Mouse (Mus musculus): ENCODE data around the gene Retreg3. TPM values are rescaled to one million over a fixed set of nuclear protein-coding genes. Genes with fewer than 3 reads are reported as not detected.
A peak's percentile ranks its signal among the peaks of the same experiment; 100 is the strongest.

The Retreg3 gene
- polyA plus RNA-seq, 1 experiment, result 79.0 TPM

DNA sequence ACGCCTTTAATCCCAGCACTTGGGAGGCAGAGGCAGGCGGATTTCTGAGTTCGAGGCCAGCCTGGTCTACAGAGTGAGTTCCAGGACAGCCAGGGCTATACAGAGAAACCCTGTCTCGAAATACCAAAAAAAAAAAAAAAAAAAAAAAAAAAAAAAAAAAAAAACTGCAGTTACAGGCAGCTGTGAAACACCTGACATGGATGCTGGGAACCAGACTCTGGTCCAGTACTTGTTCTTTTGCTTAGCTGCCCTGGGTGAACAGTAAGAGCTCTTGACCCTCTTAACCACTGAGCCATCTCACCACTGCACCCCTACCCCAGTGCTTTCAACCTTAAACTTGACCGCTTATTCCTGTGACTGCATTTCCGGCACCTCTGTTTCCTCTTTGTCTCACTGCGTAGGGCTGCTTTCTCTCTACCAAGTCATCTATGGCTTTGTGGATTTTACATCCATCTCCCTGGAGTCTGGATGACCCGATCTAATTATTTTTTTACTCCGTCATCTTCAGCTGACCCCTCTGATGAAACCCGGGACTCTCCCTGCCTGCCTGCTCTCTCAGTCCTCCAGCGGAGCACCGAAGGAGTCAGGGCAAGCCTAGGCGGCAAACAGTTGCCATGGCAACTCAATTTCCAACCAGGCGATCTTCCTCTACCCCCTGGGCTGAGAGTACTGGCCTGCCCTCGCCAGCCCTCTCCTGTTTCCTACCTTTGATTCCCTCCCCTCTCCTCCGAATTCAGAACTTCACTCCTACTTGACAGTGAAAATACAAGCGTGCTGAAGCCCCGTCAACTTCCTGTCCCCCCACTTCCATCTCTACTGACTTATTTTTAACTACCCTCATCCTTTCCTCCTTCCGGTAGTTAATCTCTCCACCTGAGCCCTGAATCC lies 23.9 kb upstream of the Retreg3 start:
- DNase-seq (ENCODE audit: low read depth), result peak; percentile 84
- TF ChIP-seq POLR2A (IDR thresholded peaks at IDR 0.05; ENCODE audit: borderline replicate concordance, extremely low read depth, insufficient read depth, insufficient read length, poor library complexity, severe bottlenecking), result no peak
- TF ChIP-seq CTCF (IDR thresholded peaks at IDR 0.05; ENCODE audit: borderline replicate concordance, extremely low read depth, insufficient read depth, insufficient read length), result no peak

DNA sequence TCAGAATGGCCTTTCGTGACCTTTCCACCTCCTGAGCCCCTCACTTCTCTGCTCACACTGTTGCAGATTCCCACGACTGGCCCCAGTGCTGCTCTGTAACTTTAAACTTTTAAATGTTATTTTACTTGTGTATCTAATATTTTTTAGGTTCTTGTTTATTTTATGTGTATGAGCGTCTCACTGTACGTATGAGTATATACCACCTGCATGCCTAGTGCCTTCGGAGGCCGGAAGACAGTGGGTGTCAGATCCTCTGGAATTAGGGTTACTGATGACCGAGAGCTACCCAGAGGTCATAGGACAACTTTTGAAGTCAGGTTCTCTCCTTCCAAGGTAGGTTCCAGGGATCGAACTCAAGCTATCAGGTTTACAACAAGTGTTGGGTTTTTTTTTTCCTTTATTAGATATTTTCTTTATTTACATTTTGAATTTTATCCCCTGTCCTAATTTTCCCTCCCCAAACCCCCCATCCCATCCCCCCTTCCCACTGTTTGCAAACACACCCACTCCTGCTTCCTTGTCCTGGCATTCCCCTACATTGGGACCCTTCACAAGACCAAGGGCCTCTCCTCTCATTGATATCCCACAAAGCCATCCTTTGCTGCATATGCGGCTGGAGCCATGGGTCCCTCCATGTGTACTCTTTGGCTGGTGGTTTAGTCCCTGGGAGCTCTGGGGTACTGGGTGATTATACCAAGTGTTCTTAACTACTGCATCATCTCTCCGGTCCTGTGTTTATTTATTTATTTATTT lies 22.7 kb upstream of the Retreg3 start:
- TF ChIP-seq POLR2A (IDR thresholded peaks at IDR 0.05; ENCODE audit: borderline replicate concordance, extremely low read depth, insufficient read depth, insufficient read length, poor library complexity, severe bottlenecking) (no peak), CTCF (IDR thresholded peaks at IDR 0.05; ENCODE audit: borderline replicate concordance, extremely low read depth, insufficient read depth, insufficient read length) (no peak)
- no peak for DNase-seq (ENCODE audit: low read depth)

DNA sequence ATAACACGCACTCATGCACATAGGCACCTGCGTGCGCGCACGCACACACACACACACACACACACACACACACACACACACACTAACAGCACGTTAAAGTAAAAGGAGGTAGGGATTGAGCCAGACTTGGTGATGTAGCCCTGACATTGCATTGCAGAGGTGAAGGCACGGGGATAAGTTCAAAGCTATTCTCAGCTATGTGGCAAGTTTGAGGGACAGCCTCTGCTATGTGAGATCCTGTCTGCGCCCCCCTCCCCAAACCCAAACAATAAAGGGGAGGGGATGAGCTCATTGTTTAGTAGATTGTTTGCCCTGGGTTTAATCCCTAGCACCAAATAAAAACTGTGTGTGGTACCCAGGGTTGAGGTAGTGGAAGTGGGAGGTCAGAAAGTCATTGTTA lies 21.4 kb upstream of the Retreg3 start:
- TF ChIP-seq CTCF (IDR thresholded peaks at IDR 0.05; ENCODE audit: borderline replicate concordance, extremely low read depth, insufficient read depth, insufficient read length) (no peak), POLR2A (IDR thresholded peaks at IDR 0.05; ENCODE audit: borderline replicate concordance, extremely low read depth, insufficient read depth, insufficient read length, poor library complexity, severe bottlenecking) (no peak)
- DNase-seq (ENCODE audit: low read depth), result no peak

DNA sequence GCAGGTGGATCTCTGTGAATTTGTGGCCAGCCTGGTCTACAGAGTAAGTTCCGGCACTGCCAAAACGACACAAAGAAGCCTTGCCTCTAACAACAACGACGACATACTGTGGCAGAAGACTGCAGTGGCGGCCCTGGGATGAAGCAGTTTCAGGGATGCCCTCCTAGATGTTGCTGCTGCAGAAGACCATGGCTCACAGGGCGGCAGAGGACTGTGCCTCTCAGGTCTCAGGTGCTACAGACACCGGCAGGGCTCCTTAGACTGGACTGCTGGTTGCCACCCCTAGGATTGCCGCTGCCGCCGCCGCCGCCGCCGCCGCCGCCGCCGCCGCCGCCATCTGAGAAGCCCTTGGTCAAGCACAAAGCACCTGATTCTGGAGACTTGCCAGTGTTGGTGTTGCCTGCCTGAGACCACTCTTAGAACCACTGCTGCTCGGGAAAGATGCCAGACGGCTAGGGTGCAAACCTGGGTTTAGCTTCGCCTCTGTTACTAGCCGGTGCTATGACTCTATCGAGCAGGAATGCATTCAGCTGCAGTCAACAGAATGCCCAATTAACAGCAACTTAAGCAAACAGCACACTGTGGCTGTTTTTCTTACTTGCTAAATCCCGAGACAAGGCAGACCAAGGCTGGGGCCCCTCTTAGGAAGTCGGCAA lies 20.6 kb upstream of the Retreg3 start:
- DNase-seq (ENCODE audit: low read depth), result peak; percentile 96
- TF ChIP-seq POLR2A (IDR thresholded peaks at IDR 0.05; ENCODE audit: borderline replicate concordance, extremely low read depth, insufficient read depth, insufficient read length, poor library complexity, severe bottlenecking) (no peak), CTCF (IDR thresholded peaks at IDR 0.05; ENCODE audit: borderline replicate concordance, extremely low read depth, insufficient read depth, insufficient read length) (no peak)

DNA sequence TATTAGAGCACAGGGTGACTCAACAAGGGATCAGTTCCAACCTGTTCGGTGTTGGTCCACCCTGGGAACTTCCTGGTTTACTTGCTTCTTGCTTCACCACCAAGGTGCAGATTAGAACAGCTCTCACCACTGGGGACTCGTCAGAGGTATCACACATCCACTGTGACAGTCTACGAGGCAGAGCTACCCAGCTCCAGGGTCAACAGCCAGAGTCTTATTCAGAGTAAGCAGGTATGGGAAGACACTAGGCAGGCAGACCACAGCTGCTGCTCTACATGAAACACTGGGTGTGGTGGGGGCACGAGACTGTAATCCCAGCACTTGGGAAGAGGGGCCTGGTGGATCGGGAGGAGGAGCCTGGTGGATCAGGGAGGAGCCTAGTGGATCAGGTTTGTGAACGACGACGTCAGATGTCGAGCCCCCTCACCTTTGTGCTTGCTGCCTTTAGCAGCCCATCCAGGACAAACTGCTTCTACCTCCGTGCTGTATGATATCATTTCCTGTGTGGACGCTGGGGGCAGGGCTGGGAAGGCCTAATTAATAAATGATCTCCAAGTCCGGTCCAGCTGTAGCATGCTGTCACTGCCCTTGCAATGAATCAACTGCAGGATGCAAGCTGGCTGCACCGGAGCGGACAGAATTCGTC lies 19.0 kb upstream of the Retreg3 start:
- DNase-seq (ENCODE audit: low read depth), result peak; percentile 68

DNA sequence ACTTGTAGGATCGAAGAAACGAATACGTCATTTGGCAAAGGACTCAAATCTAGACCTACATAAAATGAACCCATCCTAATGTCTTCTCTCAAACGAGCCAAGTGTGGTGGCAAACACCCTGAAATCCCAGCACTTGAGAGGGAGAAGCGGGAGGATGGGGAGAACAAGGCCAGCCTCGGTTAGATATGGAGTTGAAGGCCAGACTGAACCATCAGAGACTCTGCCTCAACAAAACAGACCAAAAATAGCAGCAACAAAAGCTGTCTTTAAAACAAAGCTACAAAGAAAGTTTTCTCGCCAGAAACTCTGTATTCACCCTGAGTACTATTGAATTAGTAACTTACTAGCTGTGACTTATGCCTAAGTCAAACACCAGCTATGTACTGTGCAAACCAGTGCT lies 17.3 kb upstream of the Retreg3 start:
- DNase-seq (ENCODE audit: low read depth), result no peak
- TF ChIP-seq POLR2A (IDR thresholded peaks at IDR 0.05; ENCODE audit: borderline replicate concordance, extremely low read depth, insufficient read depth, insufficient read length, poor library complexity, severe bottlenecking) (no peak), CTCF (IDR thresholded peaks at IDR 0.05; ENCODE audit: borderline replicate concordance, extremely low read depth, insufficient read depth, insufficient read length) (no peak)

More for the DNA sequence above, 19.0 kb upstream of the Retreg3 start:
- TF ChIP-seq POLR2A (IDR thresholded peaks at IDR 0.05; ENCODE audit: borderline replicate concordance, extremely low read depth, insufficient read depth, insufficient read length, poor library complexity, severe bottlenecking), result no peak
- TF ChIP-seq CTCF (IDR thresholded peaks at IDR 0.05; ENCODE audit: borderline replicate concordance, extremely low read depth, insufficient read depth, insufficient read length), result no peak

DNA sequence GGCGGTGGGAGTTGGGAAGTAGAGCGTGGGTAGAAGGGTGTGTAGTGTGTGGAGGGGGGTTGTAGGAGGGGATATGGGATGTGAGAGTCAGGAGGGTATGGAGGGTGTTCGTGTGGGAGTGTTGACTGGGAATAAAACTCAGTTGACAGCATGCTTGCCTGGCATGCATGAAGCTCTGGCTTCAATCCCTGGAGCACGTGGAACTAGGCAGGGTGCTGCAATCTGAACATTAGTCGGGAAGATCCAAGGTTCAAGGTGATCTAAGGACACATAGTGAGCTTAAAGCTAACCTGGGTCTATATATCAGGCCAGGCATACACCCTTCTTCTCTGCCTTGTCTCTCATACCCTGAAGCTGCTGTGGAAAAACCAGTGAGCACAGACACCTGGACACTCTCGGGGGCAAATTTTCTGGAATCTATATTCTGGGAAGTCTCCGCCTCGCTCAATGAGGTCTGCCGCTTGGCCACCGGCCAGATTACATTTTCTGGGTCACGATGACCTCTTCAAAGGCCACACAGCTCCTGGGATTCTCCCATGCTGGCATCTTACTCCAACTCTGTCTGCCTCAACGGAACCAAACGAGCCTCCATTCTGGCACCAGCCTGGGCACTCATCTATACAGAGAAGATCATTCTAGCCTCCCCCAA lies 14.6 kb upstream of the Retreg3 start:
- DNase-seq (ENCODE audit: low read depth), result no peak
- TF ChIP-seq POLR2A (IDR thresholded peaks at IDR 0.05; ENCODE audit: borderline replicate concordance, extremely low read depth, insufficient read depth, insufficient read length, poor library complexity, severe bottlenecking) (no peak), CTCF (IDR thresholded peaks at IDR 0.05; ENCODE audit: borderline replicate concordance, extremely low read depth, insufficient read depth, insufficient read length) (no peak)

DNA sequence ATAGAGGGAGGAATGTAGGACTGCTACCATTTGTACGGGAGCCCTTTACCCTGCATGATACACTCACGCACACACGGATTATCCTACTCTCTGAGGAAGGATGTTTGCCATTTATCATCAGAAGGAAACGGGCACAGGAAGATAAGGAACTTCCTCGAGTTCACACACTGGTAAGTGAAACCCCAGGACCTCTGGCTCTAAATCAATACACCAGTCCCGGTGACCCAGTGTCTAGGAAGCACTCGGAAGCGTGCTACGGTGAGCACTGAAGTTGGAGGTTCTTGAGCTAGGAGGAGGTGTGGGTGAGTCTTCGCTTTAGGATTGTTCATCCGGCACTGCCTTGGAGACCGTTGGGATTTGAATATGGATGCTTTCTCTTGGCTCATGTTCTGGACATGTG lies 13.3 kb upstream of the Retreg3 start:
- no peak for DNase-seq (ENCODE audit: low read depth)
- TF ChIP-seq POLR2A (IDR thresholded peaks at IDR 0.05; ENCODE audit: borderline replicate concordance, extremely low read depth, insufficient read depth, insufficient read length, poor library complexity, severe bottlenecking) (no peak), CTCF (IDR thresholded peaks at IDR 0.05; ENCODE audit: borderline replicate concordance, extremely low read depth, insufficient read depth, insufficient read length) (no peak)

DNA sequence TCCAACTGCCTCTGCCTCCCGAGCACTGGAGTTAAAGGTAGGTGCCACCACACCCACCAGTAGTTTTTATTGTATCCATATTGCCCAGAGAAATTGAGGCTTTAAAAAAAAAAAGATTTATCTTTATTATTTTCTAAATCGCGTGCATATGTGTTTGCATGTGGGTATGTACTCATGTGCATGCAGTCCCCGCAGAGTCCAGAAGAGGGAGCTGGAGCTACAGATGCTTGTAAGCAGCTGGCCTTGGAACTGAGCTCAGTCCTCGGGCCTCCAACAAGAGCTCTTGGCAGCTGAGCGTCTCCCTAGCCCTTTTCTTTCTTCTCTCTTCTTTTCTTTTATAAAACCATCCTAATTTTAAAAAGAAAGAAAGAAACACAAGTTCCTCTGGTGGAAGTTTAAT lies 12.0 kb upstream of the Retreg3 start:
- peak; percentile 59 for DNase-seq (ENCODE audit: low read depth)

DNA sequence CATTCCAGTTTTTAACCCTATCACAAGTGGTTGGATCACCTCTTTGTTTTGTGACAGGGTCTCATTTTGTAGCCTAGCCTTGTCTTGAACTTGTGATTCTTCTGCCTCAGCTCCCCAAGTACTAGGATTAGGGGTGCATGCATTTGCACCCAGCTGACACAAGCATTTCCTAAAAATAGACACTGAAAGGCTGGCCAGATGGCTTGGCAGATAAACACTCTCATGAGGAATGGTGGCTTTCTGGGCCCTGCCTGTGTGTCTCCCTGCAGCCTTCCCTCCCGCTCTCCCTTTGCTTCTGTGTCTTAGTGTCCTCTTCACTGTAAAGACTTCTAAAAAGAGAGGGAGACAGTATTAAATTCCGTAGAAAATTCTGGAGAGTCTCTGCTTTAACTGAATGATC lies 11.5 kb upstream of the Retreg3 start:
- TF ChIP-seq POLR2A (IDR thresholded peaks at IDR 0.05; ENCODE audit: borderline replicate concordance, extremely low read depth, insufficient read depth, insufficient read length, poor library complexity, severe bottlenecking) (no peak), CTCF (IDR thresholded peaks at IDR 0.05; ENCODE audit: borderline replicate concordance, extremely low read depth, insufficient read depth, insufficient read length) (no peak)
- DNase-seq (ENCODE audit: low read depth), result peak; percentile 28

More for the DNA sequence above, 12.0 kb upstream of the Retreg3 start:
- TF ChIP-seq POLR2A (IDR thresholded peaks at IDR 0.05; ENCODE audit: borderline replicate concordance, extremely low read depth, insufficient read depth, insufficient read length, poor library complexity, severe bottlenecking) (no peak), CTCF (IDR thresholded peaks at IDR 0.05; ENCODE audit: borderline replicate concordance, extremely low read depth, insufficient read depth, insufficient read length) (peak; percentile 37; the same call in 1 of the 2 replicates)
